Mouse (Mus musculus): ENCODE results near the gene Sema4d. TPM values are rescaled to one million over a fixed set of nuclear protein-coding genes. Genes with fewer than 3 reads are reported as not detected.
"Not testable (repeated sequence)": the region's sequence is repeated elsewhere in the genome, so short reads cannot be mapped to it uniquely, and the experiment has no call there.

Sema4d gene
- 10 to 100 TPM; 22.0 to 30.9 TPM for total RNA-seq (2021)
- long read RNA-seq, experiment 1, full-length matches to known transcripts = 3 of 8 reads
- long read RNA-seq, experiment 1, partial matches to known transcripts = 2 of 8 reads
- long read RNA-seq, experiment 1, other reads (novel, unspliced or antisense) = 3 of 8 reads
- long read RNA-seq, experiment 2, full-length matches to known transcripts = 4 of 28 reads
- long read RNA-seq, experiment 2, partial matches to known transcripts = 11 of 28 reads
- long read RNA-seq, experiment 2, other reads (novel, unspliced or antisense) = 13 of 28 reads

DNA sequence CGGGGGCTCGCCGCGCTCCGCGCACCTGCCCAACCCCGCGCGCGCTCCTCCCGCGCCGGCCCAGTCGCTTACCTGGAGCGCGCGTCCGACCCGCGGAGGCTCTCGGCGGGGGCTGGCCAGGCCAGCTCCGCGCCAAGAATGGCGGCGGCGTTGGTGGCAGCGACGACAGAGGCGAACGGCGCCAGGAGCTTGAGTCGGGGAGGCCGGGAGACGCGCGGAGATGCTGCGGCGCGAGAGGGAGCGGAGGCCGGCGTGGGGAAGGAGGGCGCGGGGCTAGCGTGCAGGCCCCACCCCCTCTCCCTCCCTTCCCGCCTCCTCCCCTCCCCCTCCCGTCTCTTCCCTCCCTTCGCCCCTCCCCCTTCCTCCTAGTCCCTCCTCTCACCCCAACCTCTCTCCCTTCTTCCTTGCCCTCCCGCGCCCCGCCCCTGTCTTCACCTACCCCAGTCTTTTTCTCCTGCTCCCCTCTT, at the start of gene Sema4d:
Gene Sema4d (minus strand): TSS at position 323 of the 467 bp plus-strand sequence.
- DNase-seq (ENCODE audit: low spot score in 2 of 2) = peak in 1 of 2 experiments; percentile 15

DNA sequence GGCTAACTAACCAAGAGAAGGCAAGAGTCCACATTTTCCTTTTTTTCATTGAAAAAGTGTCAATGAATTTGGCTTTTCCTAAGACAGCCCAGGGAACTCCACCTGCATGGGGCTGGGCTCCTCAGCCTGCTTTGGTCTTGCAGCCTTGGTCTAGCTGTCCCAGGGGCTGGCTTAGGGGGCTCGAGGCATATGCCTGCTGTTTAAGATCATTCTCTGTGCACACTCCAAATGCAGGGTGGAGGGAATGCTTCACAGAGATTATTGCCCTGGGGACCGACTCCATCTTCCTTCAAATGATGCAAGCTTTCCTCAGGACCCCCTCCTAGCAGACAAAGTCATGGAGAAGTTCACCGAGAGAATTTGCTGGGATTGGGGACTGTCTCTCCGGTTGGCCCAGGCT, 49.8 kb upstream of the Sema4d start:
- DNase-seq (ENCODE audit: low spot score in 2 of 2) = no peak

DNA sequence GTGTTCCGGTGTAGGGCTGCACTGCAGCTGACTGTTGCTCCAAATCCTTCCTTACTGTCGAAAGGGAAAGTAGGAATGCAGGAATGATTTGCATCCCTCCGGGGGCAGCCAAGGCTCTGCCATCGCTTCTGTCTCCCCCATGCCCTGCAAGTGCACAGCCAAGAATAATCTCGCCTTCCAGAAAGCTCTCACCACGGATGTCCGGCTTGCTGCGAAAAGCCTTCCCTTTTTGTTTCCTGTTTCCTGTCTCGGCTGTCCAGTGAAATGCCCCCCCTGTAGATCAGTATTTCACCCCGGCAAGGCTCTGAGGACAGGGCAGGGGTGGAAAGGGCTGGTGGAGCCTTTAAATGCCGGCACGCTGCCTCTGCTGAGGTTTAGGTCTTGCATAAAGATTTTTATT, 49.2 kb upstream of the Sema4d start:
- no peak for DNase-seq (ENCODE audit: low spot score in 2 of 2)

DNA sequence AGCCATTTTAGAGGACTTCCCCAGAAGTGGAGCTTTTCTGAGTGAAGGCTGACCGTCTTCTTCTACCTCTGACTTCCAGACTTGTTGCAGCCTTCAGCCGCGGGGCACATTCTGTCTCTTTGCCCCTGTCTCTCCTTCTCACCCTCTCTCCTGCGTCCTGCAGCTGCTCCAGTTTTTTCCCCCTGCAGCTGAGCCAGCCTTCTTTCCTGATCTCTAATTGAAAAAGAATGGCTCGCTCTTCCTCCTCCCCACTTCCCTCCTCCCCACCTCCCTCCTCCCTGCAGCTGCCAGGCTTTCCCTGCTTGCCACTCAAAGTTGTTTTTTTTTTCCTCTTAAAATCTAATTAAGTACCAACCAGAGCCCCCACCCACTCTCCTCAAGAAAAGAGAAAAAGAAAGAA, 48.6 kb upstream of the Sema4d start:
- no peak for DNase-seq (ENCODE audit: low spot score in 2 of 2)

DNA sequence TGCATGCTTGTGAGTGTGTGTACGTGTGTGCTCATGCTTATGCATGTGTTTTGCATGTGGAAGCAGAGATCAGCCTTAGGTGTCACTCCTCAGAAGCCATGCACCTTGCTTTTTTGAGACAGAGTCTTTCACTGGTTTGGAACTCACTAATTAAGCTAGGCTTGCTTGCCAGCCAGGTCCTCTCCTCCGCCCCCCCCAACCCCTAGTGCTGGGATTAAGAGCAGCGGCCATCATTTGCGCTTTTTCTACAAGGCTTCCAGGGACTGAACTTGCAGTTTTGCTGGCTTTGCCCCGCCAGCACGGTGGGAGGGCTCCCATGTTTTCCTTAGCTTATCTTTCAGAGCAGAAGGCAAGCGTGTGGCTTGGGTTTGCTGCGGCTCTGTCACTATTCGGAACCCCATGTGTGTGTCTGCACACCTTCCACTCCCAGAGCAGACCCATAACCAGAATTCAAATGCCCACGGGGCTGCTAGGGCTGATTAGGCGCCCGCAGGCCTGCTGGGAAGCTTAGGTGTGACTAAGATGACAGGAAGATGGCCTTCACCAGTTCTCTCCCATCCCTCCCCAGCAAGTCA, 48.1 kb upstream of the Sema4d start:
- DNase-seq (ENCODE audit: low spot score in 2 of 2) = no peak

DNA sequence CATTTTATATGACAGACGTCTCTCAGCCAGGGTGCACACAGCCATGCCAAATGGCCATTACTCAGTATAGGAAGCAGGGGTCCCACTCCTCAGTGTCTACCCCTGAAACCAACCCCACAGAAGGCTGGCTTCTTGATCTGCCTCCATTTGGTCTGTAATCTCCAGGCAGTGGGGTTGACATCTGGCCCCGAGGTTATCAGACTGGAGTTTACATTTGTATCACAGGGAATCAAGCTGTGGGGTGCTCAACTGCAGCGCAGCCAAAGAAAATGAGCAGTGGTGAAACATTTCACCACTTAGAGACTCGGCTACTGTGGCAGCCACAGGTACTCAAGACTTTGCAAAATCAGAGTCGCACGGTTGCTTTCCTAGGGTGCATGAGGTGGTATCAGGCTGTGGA, 47.2 kb upstream of the Sema4d start:
- DNase-seq (ENCODE audit: low spot score in 2 of 2) = no peak

DNA sequence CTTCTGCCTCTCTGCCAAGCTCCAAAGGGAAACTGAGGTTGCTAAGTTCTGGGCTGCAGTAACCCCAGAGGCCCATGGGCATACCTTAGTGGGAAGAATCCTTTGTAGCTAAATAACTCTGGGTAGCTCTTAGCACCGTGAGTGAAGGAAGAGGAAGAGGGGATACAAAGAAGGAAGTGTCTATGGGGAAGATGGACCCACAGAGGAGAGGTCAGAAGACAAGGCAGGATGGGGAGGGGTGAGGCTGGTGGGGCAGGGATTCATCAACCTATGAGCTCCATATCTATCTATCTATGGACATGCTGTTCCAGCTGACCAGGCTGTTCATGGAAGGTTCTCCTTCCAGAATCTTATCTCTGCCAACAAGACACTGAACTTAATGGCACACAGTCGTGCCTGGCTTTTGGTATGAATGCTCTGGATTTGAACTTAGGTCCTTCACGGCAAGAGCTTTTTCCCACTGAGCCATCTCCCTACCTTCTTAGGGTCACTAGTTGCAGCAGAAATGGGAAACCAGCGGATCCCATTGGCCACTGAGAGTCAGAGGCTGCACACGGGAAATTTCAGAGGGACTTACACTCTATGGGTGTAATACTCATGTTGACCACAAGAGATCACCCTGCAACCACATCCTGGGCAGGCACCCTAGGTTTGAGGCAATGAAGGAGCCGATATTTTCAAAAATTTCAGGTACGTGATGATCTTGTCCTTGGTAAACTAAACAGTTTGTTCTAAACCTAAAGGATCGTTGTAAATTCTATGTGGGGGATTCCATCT, 45.9 kb upstream of the Sema4d start:
- DNase-seq (ENCODE audit: low spot score in 2 of 2) = no peak

DNA sequence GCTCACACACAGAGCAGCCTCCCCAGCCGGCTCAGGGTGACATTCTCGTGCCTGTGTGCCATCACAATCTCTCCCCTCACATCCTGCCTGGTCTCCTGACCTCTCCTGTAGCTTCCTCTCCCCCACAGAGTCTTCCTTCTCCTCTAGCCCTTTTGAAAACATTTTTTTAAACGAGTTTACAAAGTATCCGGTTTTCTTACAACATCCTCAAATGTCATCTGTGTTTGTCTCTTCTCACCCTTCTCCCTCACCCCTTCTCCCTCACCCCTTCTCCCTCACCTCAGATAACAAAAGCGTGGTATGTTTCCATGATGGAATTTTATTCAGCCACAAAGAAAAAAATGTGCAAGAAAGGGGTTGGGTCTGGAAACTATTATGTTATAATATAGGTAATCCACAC, 43.9 kb upstream of the Sema4d start:
- no peak for DNase-seq (ENCODE audit: low spot score in 2 of 2)

DNA sequence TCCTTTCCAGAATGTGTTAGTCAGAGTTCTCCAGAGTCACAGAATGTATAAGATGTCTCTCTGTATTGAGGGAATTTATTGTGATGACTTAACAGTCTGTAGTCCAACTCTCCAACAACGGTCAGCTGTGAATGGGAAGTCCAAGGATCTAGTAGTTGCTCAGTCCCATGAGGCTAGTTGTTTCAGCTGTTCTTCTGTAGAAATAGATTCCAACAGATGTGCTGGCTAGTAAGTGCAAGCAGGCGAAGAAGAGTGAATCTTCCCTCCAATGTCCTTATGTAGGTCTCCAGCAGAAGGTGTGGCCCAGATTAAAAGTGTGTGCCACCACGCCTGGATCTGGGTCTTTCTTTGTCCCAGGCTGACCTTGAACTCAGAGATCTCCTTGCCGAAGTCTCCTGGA, 41.7 kb upstream of the Sema4d start:
- not testable (repeated sequence) for DNase-seq (ENCODE audit: low spot score in 2 of 2)

DNA sequence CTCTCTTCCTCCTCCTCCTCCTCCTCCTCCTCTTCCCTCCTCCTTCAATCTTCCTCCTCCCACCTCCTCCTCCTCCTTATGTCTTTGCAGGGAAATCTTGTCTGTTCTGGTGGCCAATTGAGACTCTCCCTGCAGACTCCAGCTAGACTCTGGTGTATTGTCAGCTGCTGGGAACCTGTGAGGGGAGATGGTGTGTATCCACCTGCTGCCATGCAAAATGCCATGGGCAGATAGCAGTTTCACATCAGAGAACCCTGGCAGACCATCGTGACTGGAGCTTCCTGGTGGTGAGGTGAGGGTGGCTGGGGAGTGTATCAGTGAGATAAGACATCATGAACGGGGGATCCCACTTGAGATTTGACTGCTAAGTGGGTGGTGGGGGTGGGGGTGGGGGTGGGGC, 41.0 kb upstream of the Sema4d start:
- no peak for DNase-seq (ENCODE audit: low spot score in 2 of 2)

DNA sequence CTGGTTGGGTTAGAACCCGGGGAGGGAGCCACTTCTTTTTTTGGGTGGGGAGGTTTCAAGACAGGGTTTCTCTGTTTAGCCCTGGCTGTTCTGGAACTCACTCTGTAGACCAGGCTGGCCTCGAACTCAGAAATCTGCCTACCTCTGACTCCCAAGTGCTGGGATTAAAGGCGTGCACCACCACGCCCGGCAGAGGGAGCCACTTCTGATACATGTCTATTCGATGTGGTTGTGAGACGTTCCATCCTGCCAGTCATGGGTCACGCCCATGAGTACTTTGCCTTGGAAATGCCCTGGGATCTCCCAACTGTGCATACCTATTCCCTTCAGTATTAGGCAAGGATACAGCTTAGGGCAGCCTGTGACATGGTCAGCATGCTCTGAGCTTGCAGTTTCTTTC, 40.5 kb upstream of the Sema4d start:
- DNase-seq (ENCODE audit: low spot score in 2 of 2) = not testable (repeated sequence)

DNA sequence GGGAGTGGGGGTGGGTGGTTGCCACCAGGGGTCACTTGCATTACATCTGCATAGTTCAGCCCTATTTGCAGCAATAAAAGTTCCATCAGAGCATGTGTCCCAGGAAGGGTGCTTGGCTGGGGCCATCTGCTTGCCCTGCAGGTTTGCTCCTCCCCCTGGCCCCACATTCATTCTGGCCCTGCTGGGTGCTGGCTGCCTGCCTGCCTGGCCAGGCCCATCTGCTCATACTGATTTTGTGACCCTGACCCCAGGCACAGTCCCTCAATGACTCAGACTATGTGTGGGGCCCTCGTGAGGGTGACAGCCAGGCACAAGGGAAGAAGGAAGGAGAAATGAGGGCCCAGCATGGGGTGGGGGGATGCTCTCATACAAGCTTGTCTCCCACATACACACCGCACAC, 40.1 kb upstream of the Sema4d start:
- no peak for DNase-seq (ENCODE audit: low spot score in 2 of 2)

DNA sequence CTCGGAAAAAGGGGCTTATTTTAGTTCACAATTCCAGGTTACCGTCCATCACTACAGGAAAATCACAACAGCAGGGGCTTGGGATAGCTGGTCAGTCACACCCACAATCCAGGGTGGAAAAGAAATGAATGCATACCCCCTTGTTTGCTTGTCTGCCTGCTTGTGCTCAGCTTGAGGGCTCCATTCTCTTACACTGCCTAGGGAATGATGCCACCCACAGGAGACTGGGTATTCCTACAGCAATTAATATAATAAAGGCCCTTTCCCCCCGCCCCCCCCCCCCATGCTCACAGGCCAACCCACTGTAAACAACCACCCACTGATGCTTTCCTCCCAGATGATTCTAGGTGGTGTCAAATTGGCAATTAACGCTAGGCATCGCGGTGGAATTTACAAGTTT, 38.9 kb upstream of the Sema4d start:
- DNase-seq (ENCODE audit: low spot score in 2 of 2) = no peak

DNA sequence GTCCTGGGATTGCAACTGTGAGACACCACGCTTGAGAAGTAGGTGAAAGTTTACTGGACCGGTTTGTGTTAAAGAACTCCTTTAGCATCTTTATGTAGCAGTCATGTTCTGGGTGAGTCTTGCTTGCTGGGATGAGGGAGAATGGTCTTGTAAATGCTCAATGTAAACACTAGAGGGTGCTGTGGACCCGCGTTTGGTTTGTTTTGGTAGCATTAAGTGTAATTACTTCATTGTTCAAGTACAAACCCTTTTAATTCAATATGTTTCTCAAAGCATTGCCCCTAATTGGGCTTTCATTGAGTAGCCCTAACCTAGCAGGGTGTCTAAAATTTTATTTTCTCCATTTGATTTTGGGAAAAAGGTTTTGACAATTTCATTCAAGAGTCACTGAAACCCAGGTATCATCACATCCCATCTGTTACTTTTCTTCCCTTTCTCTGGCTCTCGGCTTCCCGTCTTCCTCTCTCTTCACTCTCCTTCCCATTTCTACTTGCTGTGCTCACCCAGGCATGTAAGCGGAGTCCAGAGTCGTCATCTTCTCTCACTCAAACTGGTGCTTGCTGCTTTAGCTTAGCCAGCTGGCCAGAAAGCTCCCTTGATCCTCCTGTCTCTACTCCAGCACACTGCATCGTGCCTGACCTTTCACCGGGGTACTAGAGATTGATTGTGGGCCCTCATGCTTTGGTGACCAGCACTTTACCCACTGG, 37.4 kb upstream of the Sema4d start:
- no peak for DNase-seq (ENCODE audit: low spot score in 2 of 2)

DNA sequence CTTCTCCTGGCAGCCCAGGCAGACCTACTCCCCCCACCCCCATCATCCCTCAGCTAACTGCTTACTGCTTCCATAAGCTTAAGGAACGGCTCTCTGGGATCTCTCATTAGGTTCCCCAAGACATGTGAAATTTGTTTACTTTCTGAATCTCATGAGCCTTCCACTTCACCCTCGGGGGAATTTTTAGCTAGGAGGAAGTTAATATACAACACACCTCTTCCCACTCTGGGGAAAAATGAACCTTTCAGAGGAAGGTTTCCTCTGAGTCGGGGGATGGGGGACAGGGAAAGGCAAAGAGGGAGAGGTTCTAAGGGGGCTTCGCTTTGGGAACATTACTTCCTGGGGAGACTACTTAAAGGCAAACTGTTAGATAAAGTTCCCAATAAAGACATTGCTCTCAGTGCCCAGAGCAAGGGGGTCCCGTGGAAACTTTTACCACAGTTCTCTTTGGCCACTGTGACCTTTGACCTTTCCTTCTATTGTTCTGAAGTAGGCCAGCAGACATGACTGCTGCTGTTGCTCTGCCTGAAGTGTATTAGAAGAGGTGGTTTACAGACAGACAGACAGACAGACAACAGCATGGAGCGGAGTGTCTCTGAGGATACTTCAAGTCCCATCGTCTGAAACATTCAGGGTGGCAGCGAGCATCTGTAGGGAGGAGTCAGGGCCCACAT, 30.4 kb upstream of the Sema4d start:
- no peak for DNase-seq (ENCODE audit: low spot score in 2 of 2)

DNA sequence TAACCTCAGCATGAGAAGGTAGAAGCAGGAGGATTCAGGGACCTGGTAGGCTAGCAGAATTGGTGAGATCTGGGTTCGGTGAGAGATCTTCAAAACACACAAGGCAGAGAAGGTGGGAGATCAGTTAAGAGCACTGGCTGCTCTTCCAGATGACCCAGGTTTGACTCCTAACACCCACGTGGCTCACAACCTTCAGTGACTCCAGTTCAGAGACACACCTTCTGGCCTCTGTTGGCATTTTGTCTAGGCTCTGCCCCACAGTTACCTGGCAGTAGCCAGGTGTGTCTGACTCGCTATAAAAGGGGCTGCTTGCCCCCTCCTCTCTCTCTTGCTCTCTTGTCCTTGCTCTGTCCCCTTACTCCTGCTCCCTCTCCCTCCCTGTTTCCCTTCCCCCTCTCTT, 28.4 kb upstream of the Sema4d start:
- no peak for DNase-seq (ENCODE audit: low spot score in 2 of 2)

DNA sequence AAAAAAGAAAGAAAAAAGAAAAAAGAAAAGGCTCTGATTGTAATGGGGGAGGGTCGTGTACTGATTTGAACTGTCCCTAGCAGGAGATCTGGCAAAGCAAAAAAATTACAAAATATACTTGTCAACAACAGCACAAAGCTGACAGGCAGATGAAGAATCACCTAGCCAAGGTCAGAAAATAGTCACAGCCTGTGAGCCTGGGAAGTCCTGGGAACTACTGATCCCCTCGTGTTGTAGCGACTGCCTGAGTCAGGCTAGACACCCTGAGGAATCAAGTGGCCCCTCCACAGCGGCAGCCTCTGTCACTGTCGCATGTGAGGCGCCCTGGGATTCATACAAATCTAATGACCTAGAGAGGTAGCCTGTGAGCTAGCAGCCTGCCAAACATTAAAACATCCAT, 25.8 kb upstream of the Sema4d start:
- DNase-seq (ENCODE audit: low spot score in 2 of 2) = no peak

DNA sequence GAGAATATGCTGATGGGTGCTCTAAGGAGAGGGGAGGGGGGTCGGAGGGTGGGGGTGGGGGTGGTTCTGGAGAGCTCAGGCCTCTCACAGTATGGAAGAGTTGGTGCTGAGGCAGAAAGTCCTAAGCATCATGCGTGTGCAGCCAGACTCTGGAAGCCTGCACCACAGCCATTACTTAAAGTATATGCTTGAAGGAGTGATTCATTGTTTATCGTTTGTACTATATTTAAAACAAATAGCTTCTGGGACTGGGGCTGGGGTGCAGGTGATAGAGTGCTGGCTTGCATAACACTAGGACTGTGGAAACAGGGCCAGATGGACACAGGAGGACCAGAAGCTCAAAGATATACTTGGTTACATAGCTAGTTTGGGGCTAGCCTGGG, 25.4 kb upstream of the Sema4d start:
- DNase-seq (ENCODE audit: low spot score in 2 of 2) = no peak

DNA sequence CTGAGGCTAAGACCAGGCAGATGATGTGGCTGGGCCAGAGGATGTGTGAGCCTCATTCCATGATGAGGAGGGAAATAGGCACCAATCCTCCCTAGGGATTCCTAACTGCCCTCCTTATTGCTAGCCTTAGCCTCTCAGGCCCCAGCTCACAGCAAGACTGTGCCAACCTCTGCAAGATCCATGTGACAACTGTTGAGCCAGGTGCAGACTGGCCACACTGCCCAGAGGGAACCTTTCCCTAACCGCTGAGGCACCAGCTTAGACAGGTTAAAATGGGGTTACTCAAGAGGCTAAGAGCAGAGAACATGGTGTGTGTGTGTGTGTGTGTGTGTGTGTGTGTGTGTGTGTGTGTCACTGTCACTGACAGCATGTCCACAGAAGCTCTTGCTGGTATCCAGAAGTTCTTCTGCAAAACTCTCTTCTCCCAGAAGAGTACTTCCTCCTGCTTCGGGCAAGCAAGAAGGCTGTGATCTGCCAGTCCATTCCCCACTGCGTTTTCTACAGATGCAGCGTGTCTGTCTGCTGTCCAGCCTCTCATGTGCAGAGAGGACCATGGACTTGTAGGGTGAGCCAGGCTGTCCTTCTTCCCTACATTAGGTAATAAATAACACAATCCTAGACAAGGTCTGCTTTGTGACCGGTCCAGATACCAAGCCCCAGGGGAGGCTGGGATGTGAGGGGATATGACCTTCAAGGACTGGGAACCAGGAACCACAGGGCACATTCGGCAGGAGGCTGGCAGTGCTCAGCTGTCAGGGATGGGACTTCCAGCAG, 24.8 kb upstream of the Sema4d start:
- DNase-seq (ENCODE audit: low spot score in 2 of 2) = no peak

DNA sequence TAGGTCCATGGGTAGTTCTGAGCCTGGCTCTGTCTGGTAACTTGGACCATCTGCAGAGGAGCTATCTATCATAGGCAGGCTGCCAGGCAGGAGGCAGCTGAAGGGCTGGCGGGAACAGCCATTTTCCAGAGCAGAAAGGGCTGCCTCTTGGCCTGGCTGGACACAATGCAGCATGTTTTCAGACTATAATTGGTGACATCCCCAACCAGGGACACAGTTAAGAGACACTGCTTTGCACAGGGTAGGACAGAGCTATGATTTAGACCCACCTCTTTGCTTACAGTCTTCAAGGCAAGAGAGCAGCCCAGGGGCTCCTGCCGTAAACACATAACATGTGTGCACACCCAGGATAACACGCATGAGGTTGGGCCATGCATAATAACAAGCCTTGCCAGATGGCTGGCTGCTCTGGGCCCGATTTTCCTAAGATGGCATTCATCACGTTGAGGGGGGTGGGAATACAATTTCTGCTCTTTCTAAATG, 23.1 kb upstream of the Sema4d start:
- DNase-seq (ENCODE audit: low spot score in 2 of 2) = no peak

Measured in adrenal gland, postnatal 4 days (tissue).